Mouse (Mus musculus) testis, adult 2 months (tissue): ENCODE results near the gene Gm21974. TPM values are rescaled to one million over a fixed set of nuclear protein-coding genes. Genes with fewer than 3 reads are reported as not detected.

Experiments used
- H3K27ac ChIP-seq: fragments of 200-500 bp; 2 replicates; pipeline ENCODE4 v1.5.1; 2012; ENCODE audit warnings: low read depth, low read length; ENCODE audit not compliant: control insufficient read depth, insufficient read depth
- H3K27me3 ChIP-seq: fragments of 200-500 bp; 2 replicates; pipeline ENCODE4 v1.6.1; 2012; ENCODE audit warnings: mild to moderate bottlenecking, low read length, moderate library complexity; ENCODE audit not compliant: control insufficient read depth, insufficient read depth
- H3K36me3 ChIP-seq: fragments of 200-500 bp; 2 replicates; pipeline ENCODE4 v1.6.1; 2012; ENCODE audit warnings: mild to moderate bottlenecking, low read length; ENCODE audit not compliant: control insufficient read depth, insufficient read depth
- H3K4me1 ChIP-seq: fragments of 200-500 bp; 2 replicates; pipeline ENCODE4 v1.6.1; 2012; ENCODE audit warnings: low read length; ENCODE audit not compliant: control insufficient read depth, insufficient read depth
- H3K4me3 ChIP-seq: fragments of 200-500 bp; 2 replicates; pipeline ENCODE4 v1.5.1; 2012; ENCODE audit warnings: low read depth, mild to moderate bottlenecking, low read length, moderate library complexity, mixed read lengths; ENCODE audit not compliant: control insufficient read depth
- CTCF ChIP-seq: fragments of 200-500 bp; IDR thresholded peaks from 2 replicates; pipeline ENCODE4 v1.5.1; 2012; ENCODE audit warnings: low read depth, mild to moderate bottlenecking, inconsistent platforms, low read length, moderate library complexity; ENCODE audit not compliant: control insufficient read depth, insufficient read depth, insufficient replicate concordance
- POLR2A ChIP-seq: fragments of 200-500 bp; IDR thresholded peaks from 2 replicates; pipeline ENCODE4 v1.6.1; 2012; ENCODE audit warnings: low read depth, mild to moderate bottlenecking, inconsistent platforms, low read length, moderate library complexity; ENCODE audit not compliant: control insufficient read depth
- polyA plus RNA-seq: library from polyadenylated mRNA; depleted of rRNA; stranded (reverse); fragments of >200 nt; gene quantifications from 2 replicates; pipeline ENCODE4 v1.2.3, GENCODE M21; 2012

Gene Gm21974
- polyA plus RNA-seq, 1 experiment: not detected

DNA sequence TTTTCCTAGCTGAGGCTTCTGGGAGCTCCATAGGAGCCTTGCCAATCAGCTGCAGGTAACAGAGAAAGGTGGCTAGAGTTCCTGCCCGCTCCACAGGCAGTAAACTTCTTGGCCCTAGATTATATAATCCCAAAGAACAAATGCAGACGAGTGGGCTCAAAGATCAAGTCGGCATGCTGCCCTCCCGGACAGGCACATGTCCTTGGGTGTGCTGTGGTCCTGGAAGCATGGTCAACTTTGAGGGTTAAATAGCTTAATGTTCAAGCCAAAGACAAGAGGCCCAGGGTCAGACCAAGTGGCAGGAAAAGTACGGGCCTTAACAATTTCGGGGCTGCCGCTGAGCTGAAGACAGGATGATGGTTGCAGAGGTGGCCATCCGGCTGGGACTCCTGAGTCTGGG lies 30.8 kb upstream of the Gm21974 start:
- H3K4me1 ChIP-seq: peaks cover 19% of the 10 kb centered on the region
- no peaks in the 10 kb centered on the region for H3K27me3 ChIP-seq
- TF ChIP-seq POLR2A: no peak
- no peak for TF ChIP-seq CTCF
- no peak overlapping the region for H3K4me3 ChIP-seq
- no peak overlapping the region for H3K27ac ChIP-seq
- H3K36me3 ChIP-seq: peaks cover 2% of the 10 kb centered on the region

DNA sequence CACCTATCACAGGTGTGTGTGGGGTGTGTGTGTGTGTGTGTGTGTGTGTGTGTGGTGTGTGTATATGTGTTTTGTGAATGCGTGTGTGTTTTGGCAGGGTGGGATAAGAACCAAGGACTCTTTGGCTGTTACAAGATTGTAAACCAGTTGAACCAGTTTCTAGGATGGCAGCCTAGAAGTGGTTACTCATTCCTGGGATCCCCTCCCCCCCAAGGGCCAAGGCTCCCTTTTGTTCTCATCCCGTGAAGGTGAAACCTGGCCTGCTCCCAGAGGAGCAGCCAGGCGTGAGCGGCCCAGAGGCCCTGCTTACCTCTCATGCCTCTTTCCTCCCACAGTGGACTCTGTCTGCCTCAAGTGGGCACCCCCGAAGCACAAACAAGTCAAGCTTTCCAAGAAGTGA lies 30.0 kb upstream of the Gm21974 start:
- H3K4me3 ChIP-seq: no peak overlapping the region
- no peaks in the 10 kb centered on the region for H3K27me3 ChIP-seq
- H3K36me3 ChIP-seq: peaks cover 2% of the 10 kb centered on the region
- H3K4me1 ChIP-seq: peaks cover 18% of the 10 kb centered on the region
- no peak overlapping the region for H3K27ac ChIP-seq
- TF ChIP-seq POLR2A: no peak
- TF ChIP-seq CTCF: no peak

DNA sequence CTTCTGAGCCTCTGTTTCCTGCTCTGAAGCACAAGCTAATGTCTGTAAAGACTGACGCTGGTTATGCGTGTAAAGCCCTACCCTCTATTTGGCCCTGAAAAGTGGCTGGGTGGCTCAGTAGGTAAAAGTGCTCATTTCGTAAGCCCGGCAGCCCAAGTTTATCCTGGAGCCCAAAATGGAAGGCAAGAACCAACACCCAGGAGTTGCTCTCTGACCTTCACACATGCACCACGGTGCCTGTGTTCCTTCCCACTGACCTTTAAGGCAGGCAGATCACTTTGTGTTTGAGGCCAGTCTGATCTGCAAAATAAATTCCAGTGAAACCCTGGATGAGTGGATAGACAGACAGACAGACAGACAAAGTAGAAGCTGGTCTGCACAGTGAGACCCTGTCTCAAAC lies 28.5 kb upstream of the Gm21974 start:
- no peak overlapping the region for H3K27ac ChIP-seq
- H3K4me1 ChIP-seq: peaks cover 7% of the 10 kb centered on the region
- TF ChIP-seq POLR2A (no peak), CTCF (no peak)
- no peaks in the 10 kb centered on the region for H3K27me3 ChIP-seq
- H3K4me3 ChIP-seq: no peak overlapping the region
- peaks cover 2% of the 10 kb centered on the region for H3K36me3 ChIP-seq

DNA sequence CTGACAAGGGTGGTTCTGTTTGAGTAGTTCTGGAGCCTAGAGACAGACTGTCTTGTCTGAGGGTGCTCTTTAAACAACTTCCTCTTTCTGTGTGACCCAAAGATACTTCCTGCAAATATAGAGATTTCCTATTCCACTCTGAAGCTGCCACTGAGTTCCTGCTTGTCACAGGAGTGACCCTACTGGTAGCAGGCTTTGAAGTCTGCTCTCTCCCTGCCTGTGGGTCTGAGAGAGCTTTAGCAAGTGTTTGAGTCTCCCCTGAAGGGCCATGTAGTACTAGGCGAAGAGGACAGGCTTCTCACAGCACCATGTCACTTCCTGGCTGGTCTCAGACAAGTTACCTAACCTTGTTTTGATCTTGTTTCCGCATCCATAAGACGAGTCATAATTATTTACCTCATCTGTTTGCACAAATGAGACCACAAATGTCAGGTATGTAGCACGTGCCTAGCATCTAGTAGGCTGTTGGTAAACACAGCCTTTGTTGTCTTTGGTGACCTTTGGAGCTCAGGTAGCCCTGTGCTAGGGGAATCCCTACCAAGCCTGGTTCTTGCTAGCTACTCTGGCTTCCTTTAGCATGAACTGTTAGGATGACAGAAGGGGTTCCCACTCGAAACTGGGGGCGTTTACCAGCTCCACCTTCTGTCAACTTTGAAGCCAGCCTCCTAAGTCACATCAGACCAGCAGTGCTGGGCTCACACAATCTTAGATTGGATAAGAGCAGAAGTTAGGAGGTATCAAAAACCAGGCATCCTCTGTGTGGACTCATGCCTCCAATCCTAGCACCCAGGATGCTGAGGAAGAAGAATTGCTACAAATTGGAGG lies 27.4 kb upstream of the Gm21974 start:
- H3K27me3 ChIP-seq: no peaks in the 10 kb centered on the region
- H3K36me3 ChIP-seq: peaks cover 2% of the 10 kb centered on the region

DNA sequence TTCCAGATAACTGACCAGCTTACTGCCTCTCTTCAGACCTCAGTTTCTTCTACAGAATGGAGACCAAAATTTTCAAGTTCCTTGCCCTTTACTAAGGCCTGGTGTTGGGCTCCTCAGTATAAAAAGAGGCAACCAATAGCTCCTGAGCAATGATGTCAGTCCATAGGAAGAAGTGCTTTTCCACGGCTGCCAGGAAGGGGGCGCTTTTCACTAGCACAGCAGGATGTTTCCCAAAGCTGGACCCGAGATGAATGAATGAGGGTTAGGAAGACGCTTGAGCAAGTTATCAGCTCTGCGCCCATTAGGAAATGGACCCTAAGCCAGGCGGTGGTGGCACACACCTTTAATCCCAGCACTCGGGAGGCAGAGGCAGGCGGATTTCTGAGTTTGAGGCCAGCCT lies 26.3 kb upstream of the Gm21974 start:
- Histone ChIP-seq H3K27ac (no peak overlapping the region), H3K4me3 (no peak overlapping the region), H3K27me3 (no peaks in the 10 kb centered on the region), H3K36me3 (peaks cover 2% of the 10 kb centered on the region), H3K4me1 (peaks cover 5% of the 10 kb centered on the region)
- TF ChIP-seq POLR2A: no peak
- no peak for TF ChIP-seq CTCF

More for the DNA sequence above, 27.4 kb upstream of the Gm21974 start:
- H3K4me3 ChIP-seq: no peak overlapping the region
- TF ChIP-seq POLR2A: no peak
- TF ChIP-seq CTCF: no peak
- no peak overlapping the region for H3K27ac ChIP-seq
- H3K4me1 ChIP-seq: peaks cover 5% of the 10 kb centered on the region

DNA sequence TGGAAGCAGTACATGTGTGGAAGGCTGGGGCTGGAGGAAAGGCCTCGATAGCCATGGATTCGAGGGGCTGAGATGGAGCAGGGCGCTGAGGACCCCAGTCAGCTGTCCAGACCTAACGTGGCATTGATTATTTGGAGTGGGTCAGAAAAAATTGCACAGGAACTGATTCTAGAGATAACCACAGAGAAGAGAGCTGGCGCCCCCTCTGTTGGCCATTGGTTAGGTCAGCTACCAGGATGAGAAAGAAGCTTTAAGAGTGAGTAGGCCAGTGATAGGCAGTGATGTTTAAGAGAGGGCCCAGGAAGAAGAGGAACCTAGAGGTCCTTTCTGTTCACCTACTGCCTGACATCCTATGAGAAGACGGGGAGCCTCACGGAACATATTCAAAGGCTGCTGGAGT lies 24.0 kb upstream of the Gm21974 start:
- Histone ChIP-seq H3K27me3 (no peaks in the 10 kb centered on the region), H3K36me3 (peaks cover 1% of the 10 kb centered on the region), H3K4me3 (no peak overlapping the region), H3K27ac (no peak overlapping the region), H3K4me1 (peaks cover 5% of the 10 kb centered on the region)
- TF ChIP-seq CTCF (peak; percentile 1; the same call in 1 of the 2 replicates), POLR2A (no peak)

DNA sequence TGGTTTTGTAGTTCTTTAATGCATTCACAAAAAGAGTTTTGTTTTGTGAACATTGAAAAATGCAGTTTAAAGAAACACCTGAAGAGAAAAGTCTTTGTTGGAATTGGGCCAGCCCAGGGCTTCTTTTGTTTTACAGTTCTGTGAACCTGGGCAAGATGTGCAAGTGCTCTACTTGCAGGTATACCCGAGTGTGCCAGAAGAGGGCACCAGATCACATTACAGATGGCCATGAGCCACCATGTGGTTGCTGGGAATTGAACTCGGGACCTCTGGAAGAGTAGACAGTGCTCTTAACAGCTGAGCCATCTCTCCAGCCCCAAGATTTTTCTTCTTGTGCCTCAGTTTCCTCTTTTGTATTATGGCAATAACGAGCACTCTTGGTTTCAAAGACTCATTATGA lies 22.9 kb upstream of the Gm21974 start:
- Histone ChIP-seq H3K36me3 (peaks cover 1% of the 10 kb centered on the region; the same call in 1 of the 2 replicates), H3K4me1 (no peaks in the 10 kb centered on the region), H3K27ac (no peak overlapping the region), H3K4me3 (no peak overlapping the region), H3K27me3 (no peaks in the 10 kb centered on the region)
- TF ChIP-seq POLR2A: no peak
- TF ChIP-seq CTCF: no peak

DNA sequence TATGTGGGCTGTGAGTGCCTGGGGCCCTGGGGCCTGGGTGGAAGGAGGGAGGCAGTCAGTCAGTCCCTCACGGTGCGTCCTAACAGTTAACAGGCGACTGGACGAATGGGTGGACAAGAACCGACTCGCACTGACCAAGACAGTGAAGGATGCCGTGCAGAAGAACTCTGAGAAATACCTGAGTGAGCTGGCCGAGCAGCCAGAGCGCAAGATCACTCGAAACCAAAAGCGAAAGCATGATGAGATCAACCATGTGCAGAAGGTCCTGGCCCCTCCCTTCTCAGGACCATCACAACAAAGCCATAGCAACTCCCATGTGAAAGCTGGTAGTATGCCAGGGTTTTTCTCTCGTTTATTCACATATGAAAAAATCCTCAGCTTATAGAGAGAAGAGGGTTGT lies 20.0 kb upstream of the Gm21974 start:
- H3K4me1 ChIP-seq: no peaks in the 10 kb centered on the region
- no peak overlapping the region for H3K27ac ChIP-seq
- TF ChIP-seq CTCF: no peak
- no peak for TF ChIP-seq POLR2A
- H3K4me3 ChIP-seq: no peak overlapping the region
- no peaks in the 10 kb centered on the region for H3K27me3 ChIP-seq
- H3K36me3 ChIP-seq: peaks cover 1% of the 10 kb centered on the region; the same call in 1 of the 2 replicates
